Mouse (Mus musculus) ES-E14 (cell line): ENCODE measurements around the gene Gm49380. TPM values are rescaled to one million over a fixed set of nuclear protein-coding genes. Genes with fewer than 3 reads are reported as not detected.
A peak's percentile ranks its signal among the peaks of the same experiment; 100 is the strongest.

Experiments used
- DNase-seq: peaks from one replicate; pipeline ENCODE4 v3.0.0-alpha.2; 2013; ENCODE audit warnings: low read depth, low spot score
- H3K27ac ChIP-seq: 2 replicates; pipeline ENCODE4 v1.5.1; 2012; ENCODE audit warnings: low read depth, mild to moderate bottlenecking, low read length, moderate library complexity, mixed read lengths; ENCODE audit not compliant: poor library complexity, insufficient read depth, severe bottlenecking
- H3K36me3 ChIP-seq: 2 replicates; pipeline ENCODE4 v1.6.1; 2012; ENCODE audit warnings: mild to moderate bottlenecking, low read length, moderate library complexity, mixed read lengths; ENCODE audit not compliant: control insufficient read depth, poor library complexity, insufficient read depth, severe bottlenecking
- H3K4me1 ChIP-seq, 2 experiments: fragments of 150-350 bp in 1 of 2; sonication (generic) in 1 of 2; 2 replicates each; pipeline ENCODE4 v1.6.1; 2012; ENCODE audit warnings: low read length in 2 of 2, mild to moderate bottlenecking in 1 of 2, mixed read lengths in 1 of 2; ENCODE audit not compliant: control insufficient read depth in 2 of 2, insufficient read depth in 2 of 2, poor library complexity in 1 of 2
- H3K4me3 ChIP-seq, 2 experiments: fragments of 150-350 bp in 1 of 2; sonication (generic) in 1 of 2; 2 replicates each; pipeline ENCODE4 v1.5.1; 2012; ENCODE audit warnings: low read length in 2 of 2, low read depth in 1 of 2, mild to moderate bottlenecking in 1 of 2, mixed read lengths in 1 of 2; ENCODE audit not compliant: insufficient read depth in 1 of 2, poor library complexity in 1 of 2, severe bottlenecking in 1 of 2
- H3K9ac ChIP-seq: 2 replicates; pipeline ENCODE4 v1.6.1; 2012; ENCODE audit warnings: low read depth, mild to moderate bottlenecking, low read length, mixed read lengths; ENCODE audit not compliant: poor library complexity, insufficient read depth, severe bottlenecking
- H3K9me3 ChIP-seq: fragments of 150-350 bp; sonication (generic); 2 replicates; pipeline ENCODE4 v1.6.1; 2012; ENCODE audit warnings: low read depth, mild to moderate bottlenecking, low read length; ENCODE audit not compliant: control insufficient read depth, insufficient read depth
- CHD2 ChIP-seq: IDR thresholded peaks from 2 replicates; pipeline ENCODE4 v1.6.1; 2014; ENCODE audit warnings: mild to moderate bottlenecking, low read depth, low read length, inconsistent platforms
- HCFC1 ChIP-seq: IDR thresholded peaks from 2 replicates; pipeline ENCODE4 v1.6.1; 2012; ENCODE audit warnings: low read length, inconsistent platforms, borderline replicate concordance; ENCODE audit not compliant: insufficient read depth
- MAFK ChIP-seq: IDR thresholded peaks from 2 replicates; pipeline ENCODE4 v1.6.1; 2014; ENCODE audit warnings: mild to moderate bottlenecking, low read depth, low read length, inconsistent platforms; ENCODE audit not compliant: insufficient read depth
- ZC3H11A ChIP-seq: IDR thresholded peaks from 2 replicates; pipeline ENCODE4 v1.6.1; 2012; ENCODE audit warnings: low read depth, mild to moderate bottlenecking, inconsistent platforms, low read length, borderline replicate concordance
- ZNF384 ChIP-seq: IDR thresholded peaks from 2 replicates; pipeline ENCODE4 v1.6.1; 2012; ENCODE audit warnings: low read depth, low read length, inconsistent platforms
- in situ Hi-C, 2 experiments: fragments of 600-800 bp; cut with MboI; formaldehyde crosslinking; loops; one replicate each; pipeline ENCODE4 v1.15.1; 2025; ENCODE audit warnings: low sequenced_read_pairs in 2 of 2, inconsistent platforms in 1 of 2; ENCODE audit not compliant: unreplicated experiment in 2 of 2
- total RNA-seq: library from RNA; depleted of rRNA; stranded (reverse); fragments of 300-350 nt; gene quantifications from 2 replicates; pipeline ENCODE4 v1.2.3, GENCODE M21; 2012

The Gm49380 gene
- total RNA-seq, 1 experiment: 0.18 TPM

- Histone ChIP-seq H3K9me3 (no peaks in the 10 kb centered on the region), H3K9ac (no peak overlapping the region), H3K27ac (no peak overlapping the region), H3K4me3 (no peak overlapping the region), H3K4me1 (peaks cover 4 to 27% of the 10 kb centered on the region in 2 experiments), H3K36me3 (no peaks in the 10 kb centered on the region)
- in situ Hi-C loops: no loop called here
- DNase-seq: no peak
- TF ChIP-seq MAFK (no peak), HCFC1 (no peak), ZC3H11A (no peak), ZNF384 (no peak), CHD2 (no peak)
Measured at GRCm38 (mm10) chr9:44086960-44087359, 26.3 kb downstream of the Gm49380 start.

GRCm38 (mm10) chr9:44085741-44086665, 27.3 kb downstream of the Gm49380 start:
- DNase-seq: no peak
- H3K4me3 ChIP-seq: no peak overlapping the region
- H3K9me3 ChIP-seq: no peaks in the 10 kb centered on the region
- H3K4me1 ChIP-seq: peaks cover 4 to 27% of the 10 kb centered on the region in 2 experiments
- no peak overlapping the region for H3K27ac ChIP-seq
- TF ChIP-seq MAFK (no peak), CHD2 (no peak), ZC3H11A (no peak), ZNF384 (no peak), HCFC1 (no peak)
- in situ Hi-C loops: no loop called here
- H3K36me3 ChIP-seq: no peaks in the 10 kb centered on the region
- H3K9ac ChIP-seq: no peak overlapping the region

DNA sequence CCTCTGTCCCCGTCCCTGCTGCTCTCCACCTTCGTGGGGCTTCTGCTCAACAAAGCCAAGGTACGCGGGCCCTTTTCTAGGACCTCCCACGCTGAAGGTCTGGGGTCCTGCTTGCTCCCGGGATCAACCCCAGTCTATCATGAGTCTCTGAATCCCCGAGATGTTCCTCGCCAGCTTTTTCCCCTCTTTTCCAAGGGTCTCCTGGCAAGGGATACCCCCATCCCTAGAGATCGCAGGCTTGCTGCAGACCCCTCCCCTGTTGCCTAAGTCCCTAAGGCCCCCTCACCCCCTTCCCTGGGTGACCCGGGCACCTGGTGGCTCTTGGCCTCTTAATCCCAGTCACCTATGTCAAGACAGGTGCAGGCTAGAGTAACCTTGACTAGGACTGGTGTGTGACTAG, 28.0 kb downstream of the Gm49380 start:
- H3K4me3 ChIP-seq: peak overlapping the region; percentile 80 to 87
- no peaks in the 10 kb centered on the region for H3K36me3 ChIP-seq
- TF ChIP-seq CHD2 (no peak), HCFC1 (no peak), MAFK (no peak), ZC3H11A (no peak), ZNF384 (no peak)
- peaks cover 4 to 27% of the 10 kb centered on the region in 2 experiments for H3K4me1 ChIP-seq
- H3K27ac ChIP-seq: no peak overlapping the region
- DNase-seq: no peak
- peak overlapping the region; percentile 79 for H3K9ac ChIP-seq
- H3K9me3 ChIP-seq: no peaks in the 10 kb centered on the region
- in situ Hi-C loops: no loop called here

GRCm38 (mm10) chr9:44084659-44085229, 28.6 kb downstream of the Gm49380 start:
- H3K9ac ChIP-seq: peak overlapping the region; percentile 79
- H3K27ac ChIP-seq: no peak overlapping the region
- no peaks in the 10 kb centered on the region for H3K9me3 ChIP-seq
- in situ Hi-C loops: no loop called here
- no peak for DNase-seq
- TF ChIP-seq ZNF384 (no peak), MAFK (no peak), HCFC1 (no peak), CHD2 (no peak), ZC3H11A (no peak)
- H3K4me1 ChIP-seq: peaks cover 4 to 22% of the 10 kb centered on the region in 2 experiments
- H3K4me3 ChIP-seq: peak overlapping the region; percentile 80 to 87
- no peaks in the 10 kb centered on the region for H3K36me3 ChIP-seq
